Mouse (Mus musculus) hindbrain, embryonic 10.5 days (tissue): Measurements from ENCODE around the gene Mpped1. TPM values are rescaled to one million over a fixed set of nuclear protein-coding genes. Genes with fewer than 3 reads are reported as not detected.
A peak's percentile ranks its signal among the peaks of the same experiment; 100 is the strongest.

Source experiments
- DNase-seq: peaks from one replicate; pipeline ENCODE4 v3.0.0-alpha.2; 2017; ENCODE audit warnings: low spot score
- H3K27ac ChIP-seq: fragments of 300-500 bp; sonication (generic); 2 replicates; pipeline ENCODE4 v1.5.1; 2016; ENCODE audit warnings: mild to moderate bottlenecking, moderate library complexity
- H3K27me3 ChIP-seq: fragments of 300-500 bp; sonication (generic); 2 replicates; pipeline ENCODE4 v1.6.1; 2016; ENCODE audit warnings: mild to moderate bottlenecking; ENCODE audit not compliant: poor library complexity, insufficient read depth, severe bottlenecking
- H3K36me3 ChIP-seq: fragments of 300-500 bp; sonication (generic); 2 replicates; pipeline ENCODE4 v1.6.1; 2016; ENCODE audit warnings: mild to moderate bottlenecking, moderate library complexity
- H3K4me1 ChIP-seq: fragments of 300-500 bp; sonication (generic); replicated peaks from 2 replicates; pipeline ENCODE4 v1.6.1; 2016; ENCODE audit warnings: mild to moderate bottlenecking
- H3K4me3 ChIP-seq: fragments of 300-500 bp; sonication (generic); 2 replicates; pipeline ENCODE4 v1.5.1; 2016; ENCODE audit warnings: mild to moderate bottlenecking, moderate library complexity
- H3K9me3 ChIP-seq: fragments of 300-500 bp; sonication (generic); 2 replicates; pipeline ENCODE4 v1.6.1; 2016; ENCODE audit warnings: mild to moderate bottlenecking, moderate library complexity
- WGBS: fragments of 180-500 bp; shearing (Covaris S2); methylation state at CpG from one replicate; pipeline ENCODE4 v1.1.7; 2016; 5-methylcytosine and 5-hydroxymethylcytosine counted together
- polyA plus RNA-seq: library from polyadenylated mRNA; unstranded; fragments of >200 nt; fragmentation: Nextera tagmentation; extraction: Ambion mirVana; gene quantifications from 2 replicates; pipeline ENCODE4 v1.2.1, GENCODE M21; 2016

Mpped1 gene
- polyA plus RNA-seq, 1 experiment from 2014 or later, result 5.5 TPM

DNA sequence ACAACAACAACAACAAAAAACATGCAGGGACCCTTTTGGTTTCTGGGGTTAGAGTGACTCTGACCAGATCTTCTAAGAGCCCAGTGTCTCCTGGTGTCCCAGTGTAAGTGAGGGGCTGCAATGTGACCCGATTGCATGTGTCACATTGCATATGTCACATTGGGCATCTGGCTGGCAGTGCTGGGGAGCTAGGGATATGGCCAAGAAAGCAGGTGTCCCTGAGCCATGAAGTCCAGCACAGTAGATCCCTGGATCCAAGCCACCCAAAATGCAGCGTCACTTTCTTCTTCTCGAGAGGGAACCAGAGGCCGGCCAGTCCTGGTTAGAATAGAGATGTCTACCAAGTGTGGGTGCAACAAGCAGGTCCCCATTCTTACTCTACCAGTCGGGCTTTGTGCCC, 86.4 kb downstream of the Mpped1 start:
- WGBS, result 87% methylated on average over 5 of the region's 5 CpGs
- DNase-seq, result no peak
- H3K9me3 ChIP-seq, result no peaks in the 10 kb centered on the region
- H3K36me3 ChIP-seq, result no peaks in the 10 kb centered on the region
- no peak overlapping the region for H3K27ac ChIP-seq
- H3K4me3 ChIP-seq, result no peak overlapping the region
- peaks cover 16% of the 10 kb centered on the region for H3K27me3 ChIP-seq
- H3K4me1 ChIP-seq, result peaks cover 2% of the 10 kb centered on the region; the same call in 1 of the 2 replicates

GRCm38 (mm10) chr15:83870936-83871335, 91.7 kb downstream of the Mpped1 start:
- WGBS, result 7% methylated on average over 17 of the region's 17 CpGs
- peak; percentile 22 for DNase-seq
- Histone ChIP-seq H3K27ac (peak overlapping the region; percentile 50; the same call in 1 of the 2 replicates), H3K4me3 (peak overlapping the region; percentile 32), H3K27me3 (peaks cover 32% of the 10 kb centered on the region), H3K36me3 (no peaks in the 10 kb centered on the region), H3K4me1 (peaks cover 21% of the 10 kb centered on the region), H3K9me3 (no peaks in the 10 kb centered on the region)

- no peak overlapping the region for H3K4me3 ChIP-seq
- no peak overlapping the region for H3K27ac ChIP-seq
- H3K9me3 ChIP-seq, result no peaks in the 10 kb centered on the region
- H3K27me3 ChIP-seq, result no peaks in the 10 kb centered on the region
- no peak for DNase-seq
- WGBS, result 54% methylated on average over 11 of the region's 11 CpGs
- H3K4me1 ChIP-seq, result peaks cover 15% of the 10 kb centered on the region
- no peaks in the 10 kb centered on the region for H3K36me3 ChIP-seq
Observed at GRCm38 (mm10) chr15:83877155-83877866, 98.0 kb downstream of the Mpped1 start.

DNA sequence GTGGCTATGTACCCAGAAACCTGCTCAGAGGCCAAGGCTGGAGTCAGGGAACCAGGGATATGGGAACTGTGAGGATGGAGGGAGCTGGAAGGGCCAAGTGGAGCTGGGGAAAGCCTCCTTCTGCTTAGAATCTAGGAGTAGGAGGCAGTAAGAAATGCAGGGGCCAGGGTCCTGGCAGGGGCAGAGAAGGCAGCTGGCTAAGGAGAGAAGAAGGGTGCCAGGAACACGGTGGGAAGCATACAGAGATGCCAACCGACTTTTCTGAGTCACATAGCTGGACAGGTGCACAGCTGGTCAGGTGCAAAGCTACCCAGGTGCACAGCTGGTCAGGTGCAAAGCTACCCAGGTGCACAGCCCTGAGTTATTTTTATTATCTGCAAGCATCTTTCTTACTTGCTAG, 98.6 kb downstream of the Mpped1 start:
- Histone ChIP-seq H3K4me1 (peaks cover 20% of the 10 kb centered on the region), H3K27me3 (no peaks in the 10 kb centered on the region), H3K4me3 (no peak overlapping the region), H3K9me3 (no peaks in the 10 kb centered on the region), H3K36me3 (no peaks in the 10 kb centered on the region), H3K27ac (no peak overlapping the region)
- 83% methylated on average over 2 of the region's 2 CpGs for WGBS
- no peak for DNase-seq

- Histone ChIP-seq H3K27me3 (no peaks in the 10 kb centered on the region), H3K27ac (no peak overlapping the region), H3K4me1 (peaks cover 16% of the 10 kb centered on the region), H3K4me3 (no peak overlapping the region), H3K36me3 (no peaks in the 10 kb centered on the region), H3K9me3 (no peaks in the 10 kb centered on the region)
- DNase-seq, result peak; percentile 64
- WGBS, result 23% methylated on average over 5 of the region's 5 CpGs
Observed at GRCm38 (mm10) chr15:83879845-83880244, 100.6 kb downstream of the Mpped1 start.

DNA sequence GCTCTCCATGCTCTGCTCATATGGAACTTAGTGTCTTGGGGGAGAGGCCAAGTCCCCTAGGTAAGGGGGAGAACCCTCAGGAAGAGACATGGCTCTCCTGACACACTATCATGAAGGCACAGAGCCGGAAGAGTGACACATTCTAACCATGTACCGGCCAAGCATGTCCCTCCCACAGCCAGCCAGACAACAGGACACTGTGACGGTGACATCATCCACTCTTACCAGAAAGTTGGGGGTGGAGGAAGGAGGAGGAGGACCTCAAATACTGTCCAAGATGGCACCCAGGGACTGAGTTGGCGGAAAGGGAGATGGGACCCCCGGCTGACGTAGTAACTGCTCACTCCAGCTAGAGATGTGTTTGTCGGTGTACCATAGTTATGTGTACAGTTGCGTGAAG, 104.6 kb downstream of the Mpped1 start:
- H3K9me3 ChIP-seq, result no peaks in the 10 kb centered on the region
- DNase-seq, result no peak
- no peaks in the 10 kb centered on the region for H3K27me3 ChIP-seq
- H3K27ac ChIP-seq, result no peak overlapping the region
- H3K4me1 ChIP-seq, result peaks cover 11% of the 10 kb centered on the region
- no peak overlapping the region for H3K4me3 ChIP-seq
- 94% methylated on average over 8 of the region's 8 CpGs for WGBS
- no peaks in the 10 kb centered on the region for H3K36me3 ChIP-seq

DNA sequence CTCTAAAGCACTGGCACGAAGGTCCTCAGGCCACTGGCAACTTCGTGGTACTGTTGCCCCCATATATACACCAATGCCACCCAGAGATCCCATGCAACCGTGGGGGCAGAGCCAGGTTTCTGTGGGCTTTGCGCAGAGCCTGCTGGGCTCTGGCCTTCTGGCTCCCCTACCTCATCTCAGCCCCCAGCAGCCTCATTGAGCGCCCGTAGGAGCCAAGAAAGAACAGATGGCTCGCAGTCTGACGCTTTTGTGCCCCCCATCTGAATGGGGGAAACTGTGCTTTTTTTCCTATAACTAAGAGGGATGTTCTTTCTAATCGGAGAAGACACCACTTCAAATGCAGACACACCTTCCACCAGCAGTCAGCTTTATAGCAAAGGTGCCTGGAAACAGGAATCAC, 105.0 kb downstream of the Mpped1 start:
- Histone ChIP-seq H3K4me1 (peaks cover 11% of the 10 kb centered on the region), H3K36me3 (no peaks in the 10 kb centered on the region), H3K9me3 (no peaks in the 10 kb centered on the region), H3K27ac (no peak overlapping the region), H3K27me3 (no peaks in the 10 kb centered on the region), H3K4me3 (no peak overlapping the region)
- 91% methylated on average over 9 of the region's 9 CpGs for WGBS
- DNase-seq, result no peak

- 90% methylated on average over 15 of the region's 15 CpGs for WGBS
- no peak overlapping the region for H3K27ac ChIP-seq
- H3K4me3 ChIP-seq, result no peak overlapping the region
- H3K27me3 ChIP-seq, result peaks cover 14% of the 10 kb centered on the region
- no peak for DNase-seq
- H3K9me3 ChIP-seq, result no peaks in the 10 kb centered on the region
- H3K36me3 ChIP-seq, result no peaks in the 10 kb centered on the region
- peaks cover 15% of the 10 kb centered on the region for H3K4me1 ChIP-seq
Observed at GRCm38 (mm10) chr15:83892871-83893270, 113.6 kb downstream of the Mpped1 start.

DNA sequence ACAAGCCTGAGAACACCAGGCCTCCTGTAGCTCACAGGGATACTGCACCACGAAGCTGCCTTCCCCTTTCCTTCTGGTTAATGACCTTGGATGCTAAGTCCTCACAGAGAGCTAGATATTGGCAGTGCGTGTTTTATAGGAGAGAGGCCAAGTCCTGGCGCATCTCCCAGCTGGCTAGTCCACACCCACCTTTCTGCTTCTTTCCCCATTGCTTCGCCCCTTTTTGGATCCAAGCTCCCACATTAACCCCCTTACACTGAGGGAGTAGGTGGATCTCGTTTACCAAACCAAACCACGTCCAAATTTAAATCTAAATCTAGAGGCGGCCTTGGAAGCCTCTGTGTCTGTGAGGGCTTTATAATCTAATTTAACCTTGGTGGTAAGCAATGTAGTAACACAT, 115.0 kb downstream of the Mpped1 start:
- Histone ChIP-seq H3K27ac (no peak overlapping the region), H3K27me3 (peaks cover 14% of the 10 kb centered on the region), H3K36me3 (no peaks in the 10 kb centered on the region), H3K4me3 (no peak overlapping the region), H3K9me3 (no peaks in the 10 kb centered on the region), H3K4me1 (peaks cover 17% of the 10 kb centered on the region)
- 87% methylated on average over 7 of the region's 7 CpGs for WGBS
- no peak for DNase-seq

DNA sequence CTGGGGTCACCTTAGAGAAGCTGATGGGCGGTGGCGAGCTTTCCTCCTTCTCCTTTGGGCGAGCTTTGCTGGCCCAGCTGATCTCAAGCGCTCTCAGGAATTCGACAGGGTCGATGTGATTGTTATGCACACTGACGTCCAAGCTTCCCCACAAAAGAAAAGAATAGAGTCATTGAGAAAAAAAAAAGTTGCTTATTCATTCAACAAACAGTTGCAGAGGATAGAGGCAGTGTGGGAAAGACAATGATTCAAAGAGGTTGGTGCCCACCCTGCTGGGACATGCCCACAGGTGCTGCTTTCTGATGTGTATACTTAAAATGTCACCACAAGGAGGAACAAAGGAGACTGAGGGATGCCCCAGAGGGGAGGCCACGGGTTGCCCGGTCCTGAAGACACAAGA, 116.7 kb downstream of the Mpped1 start:
- H3K36me3 ChIP-seq, result no peaks in the 10 kb centered on the region
- 27% methylated on average over 9 of the region's 9 CpGs for WGBS
- no peak for DNase-seq
- no peak overlapping the region for H3K27ac ChIP-seq
- H3K27me3 ChIP-seq, result peaks cover 14% of the 10 kb centered on the region
- no peaks in the 10 kb centered on the region for H3K9me3 ChIP-seq
- H3K4me1 ChIP-seq, result peaks cover 22% of the 10 kb centered on the region
- no peak overlapping the region for H3K4me3 ChIP-seq

DNA sequence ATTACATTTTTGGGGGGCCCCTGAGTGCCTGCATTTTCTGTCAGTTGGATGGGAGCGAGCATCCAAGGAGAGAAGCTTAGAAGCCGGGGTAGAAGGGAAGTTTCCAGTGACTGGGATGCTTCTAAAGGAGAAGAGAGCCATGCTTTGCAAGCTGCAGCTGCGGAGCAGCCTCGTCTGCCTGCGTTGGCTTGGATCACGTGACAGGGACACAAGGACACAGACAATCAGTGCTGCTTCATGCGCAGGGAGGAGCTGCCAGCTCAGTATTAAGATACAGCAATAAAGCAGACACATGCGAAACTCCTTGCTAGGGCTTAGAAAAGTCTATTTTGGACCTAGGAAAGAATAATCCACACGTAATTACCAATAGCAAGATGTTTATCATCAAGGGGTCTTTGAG, 118.0 kb downstream of the Mpped1 start:
- WGBS, result 57% methylated on average over 9 of the region's 9 CpGs
- Histone ChIP-seq H3K4me3 (no peak overlapping the region), H3K36me3 (no peaks in the 10 kb centered on the region), H3K27me3 (peaks cover 23% of the 10 kb centered on the region), H3K9me3 (no peaks in the 10 kb centered on the region), H3K4me1 (peaks cover 22% of the 10 kb centered on the region), H3K27ac (no peak overlapping the region)
- DNase-seq, result peak; percentile 26

DNA sequence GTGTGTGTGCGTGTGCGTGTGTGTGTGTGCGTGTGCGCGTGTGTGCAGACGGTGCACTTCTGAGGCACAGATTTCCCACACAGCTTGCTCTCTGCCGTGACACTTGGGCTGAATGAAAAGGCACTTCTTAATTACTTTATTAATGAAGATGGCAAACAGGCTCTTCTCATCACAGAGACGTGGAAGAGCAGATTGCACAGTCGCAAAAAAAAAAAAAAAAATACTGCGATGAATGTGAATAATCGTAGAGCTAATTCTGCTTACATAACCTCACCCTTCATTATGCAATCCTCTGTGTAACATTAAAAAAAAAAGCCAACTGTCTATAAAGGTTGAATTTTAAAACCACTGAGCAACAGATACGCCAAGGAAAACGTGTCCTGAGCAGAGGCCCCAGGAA, 127.2 kb downstream of the Mpped1 start:
- no peak overlapping the region for H3K4me3 ChIP-seq
- H3K36me3 ChIP-seq, result no peaks in the 10 kb centered on the region
- 93% methylated on average over 13 of the region's 13 CpGs for WGBS
- H3K27ac ChIP-seq, result no peak overlapping the region
- peaks cover 8% of the 10 kb centered on the region; the same call in 1 of the 2 replicates for H3K4me1 ChIP-seq
- DNase-seq, result no peak
- no peaks in the 10 kb centered on the region for H3K9me3 ChIP-seq
- H3K27me3 ChIP-seq, result peaks cover 7% of the 10 kb centered on the region; the same call in 1 of the 2 replicates
